Mouse (Mus musculus) midbrain, embryonic 12.5 days (tissue): ENCODE data around the gene Rfc4. TPM values are rescaled to one million over a fixed set of nuclear protein-coding genes. Genes with fewer than 3 reads are reported as not detected.

ENCODE experiments used
- ATAC-seq: fragments of 200-750 bp; cut with Nextera tagmentation; 2 replicates; pipeline ENCODE4 v1.8.0; 2017; ENCODE audit warnings: low read depth, moderate TSS enrichment, moderate library complexity; ENCODE audit not compliant: low FRiP score
- H3K27ac ChIP-seq: fragments of 300-500 bp; sonication (generic); replicated peaks from 2 replicates; pipeline ENCODE4 v1.5.1; 2016; ENCODE audit warnings: mild to moderate bottlenecking
- H3K27me3 ChIP-seq: fragments of 300-500 bp; sonication (generic); 2 replicates; pipeline ENCODE4 v1.6.1; 2016; ENCODE audit warnings: mild to moderate bottlenecking
- H3K36me3 ChIP-seq: fragments of 300-500 bp; sonication (generic); 2 replicates; pipeline ENCODE4 v1.6.1; 2016
- H3K4me1 ChIP-seq: fragments of 300-500 bp; sonication (generic); 2 replicates; pipeline ENCODE4 v1.6.1; 2016
- H3K4me2 ChIP-seq: fragments of 300-500 bp; sonication (generic); replicated peaks from 2 replicates; pipeline ENCODE4 v1.6.1; 2016; ENCODE audit warnings: mild to moderate bottlenecking, moderate library complexity
- H3K4me3 ChIP-seq: fragments of 300-500 bp; sonication (generic); 2 replicates; pipeline ENCODE4 v1.5.1; 2016; ENCODE audit warnings: mild to moderate bottlenecking
- H3K9ac ChIP-seq: fragments of 300-500 bp; sonication (generic); replicated peaks from 2 replicates; pipeline ENCODE4 v1.6.1; 2016; ENCODE audit warnings: mild to moderate bottlenecking, moderate library complexity
- H3K9me3 ChIP-seq: fragments of 300-500 bp; sonication (generic); 2 replicates; pipeline ENCODE4 v1.6.1; 2016; ENCODE audit warnings: mild to moderate bottlenecking
- WGBS: fragments of 180-500 bp; shearing (Covaris S2); methylation state at CpG from one replicate; pipeline ENCODE4 v1.1.7; 2016; 5-methylcytosine and 5-hydroxymethylcytosine counted together
- polyA plus RNA-seq: library from polyadenylated mRNA; unstranded; fragments of >200 nt; fragmentation: Nextera tagmentation; extraction: Ambion mirVana; gene quantifications from 2 replicates; pipeline ENCODE4 v1.2.1, GENCODE M21; 2016

Rfc4 gene
- polyA plus RNA-seq, 1 experiment from 2014 or later: 162 TPM

GRCm38 (mm10) chr16:23127311-23127672 is 245 bp downstream of the Rfc4 start:
- ATAC-seq: no peak; the same call in 1 of the 2 replicates
- H3K4me2 ChIP-seq: peak overlapping the region; percentile 82
- H3K36me3 ChIP-seq: peaks cover 16% of the 10 kb centered on the region
- H3K9ac ChIP-seq: peak overlapping the region; percentile 86
- 0% methylated on average over 4 of the region's 4 CpGs for WGBS
- H3K4me1 ChIP-seq: peaks cover 12% of the 10 kb centered on the region
- H3K9me3 ChIP-seq: no peaks in the 10 kb centered on the region
- no peaks in the 10 kb centered on the region for H3K27me3 ChIP-seq
- peak overlapping the region; percentile 72 for H3K4me3 ChIP-seq
- peak overlapping the region; percentile 97 for H3K27ac ChIP-seq

DNA sequence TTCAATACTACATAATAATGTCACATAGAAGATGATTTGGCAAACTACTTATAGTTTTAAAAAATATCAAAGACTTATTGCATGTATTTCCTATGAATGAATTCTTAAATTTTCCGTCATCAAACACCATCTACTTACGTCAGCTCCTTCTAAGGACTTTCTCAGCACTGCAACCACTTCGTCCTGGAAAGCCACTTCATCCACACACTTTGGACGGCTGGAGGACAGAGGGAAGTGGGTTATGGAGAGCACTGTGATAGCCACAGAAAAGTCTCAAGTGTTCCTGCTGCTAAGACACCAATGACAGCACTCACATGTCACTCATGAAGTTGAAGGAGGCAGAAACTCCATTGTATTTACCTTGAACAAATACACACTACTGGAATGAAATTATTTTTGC is 3.1 kb downstream of the Rfc4 start:
- no peak for ATAC-seq
- H3K27ac ChIP-seq: no peak overlapping the region
- peaks cover 40% of the 10 kb centered on the region for H3K36me3 ChIP-seq
- no peak overlapping the region for H3K4me3 ChIP-seq
- H3K27me3 ChIP-seq: no peaks in the 10 kb centered on the region
- H3K4me1 ChIP-seq: peaks cover 12% of the 10 kb centered on the region
- WGBS: 92% methylated on average over 4 of the region's 4 CpGs
- no peak overlapping the region for H3K4me2 ChIP-seq
- no peak overlapping the region for H3K9ac ChIP-seq
- H3K9me3 ChIP-seq: no peaks in the 10 kb centered on the region

- Histone ChIP-seq H3K27me3 (no peaks in the 10 kb centered on the region), H3K9me3 (no peaks in the 10 kb centered on the region), H3K4me2 (no peak overlapping the region), H3K27ac (no peak overlapping the region), H3K36me3 (peaks cover 43% of the 10 kb centered on the region), H3K9ac (no peak overlapping the region), H3K4me1 (peaks cover 6% of the 10 kb centered on the region), H3K4me3 (no peak overlapping the region)
- WGBS: 97% methylated on average over 4 of the region's 4 CpGs
- no peak for ATAC-seq
Observed at GRCm38 (mm10) chr16:23123104-23123503, 4.4 kb downstream of the Rfc4 start.

DNA sequence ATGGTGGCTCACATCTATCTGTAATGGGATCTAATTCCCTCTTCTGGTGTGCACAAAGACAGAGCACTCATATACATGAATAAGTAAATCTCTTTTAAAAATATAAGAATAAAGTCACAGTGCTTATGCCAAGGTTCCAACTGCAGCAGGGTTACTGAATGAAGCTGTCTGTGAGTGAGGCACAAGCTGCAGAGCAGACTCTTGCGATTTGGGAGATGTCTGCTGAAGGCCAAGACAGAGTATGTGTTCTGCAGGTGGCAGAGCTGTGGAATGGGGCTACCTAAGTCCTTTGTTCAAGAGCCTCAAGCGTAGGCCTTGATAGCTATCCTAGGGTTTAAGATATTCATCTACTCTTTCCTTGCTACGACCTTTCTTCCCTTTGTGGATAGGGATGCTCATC is 5.1 kb downstream of the Rfc4 start:
- Histone ChIP-seq H3K4me1 (peaks cover 6% of the 10 kb centered on the region), H3K27me3 (no peaks in the 10 kb centered on the region), H3K36me3 (peaks cover 45% of the 10 kb centered on the region), H3K27ac (no peak overlapping the region), H3K4me3 (no peak overlapping the region), H3K9me3 (no peaks in the 10 kb centered on the region), H3K9ac (no peak overlapping the region), H3K4me2 (no peak overlapping the region)
- whole genome bisulfite sequencing: 91% methylated on average over 3 of the region's 3 CpGs
- ATAC-seq: no peak

GRCm38 (mm10) chr16:23117173-23117572 is 10.4 kb downstream of the Rfc4 start:
- WGBS: 69% methylated on average over 4 of the region's 4 CpGs
- Histone ChIP-seq H3K9ac (no peak overlapping the region), H3K27ac (no peak overlapping the region), H3K27me3 (no peaks in the 10 kb centered on the region), H3K4me2 (no peak overlapping the region), H3K9me3 (no peaks in the 10 kb centered on the region), H3K4me3 (no peak overlapping the region), H3K4me1 (no peaks in the 10 kb centered on the region), H3K36me3 (peaks cover 62% of the 10 kb centered on the region)
- no peak for ATAC-seq

DNA sequence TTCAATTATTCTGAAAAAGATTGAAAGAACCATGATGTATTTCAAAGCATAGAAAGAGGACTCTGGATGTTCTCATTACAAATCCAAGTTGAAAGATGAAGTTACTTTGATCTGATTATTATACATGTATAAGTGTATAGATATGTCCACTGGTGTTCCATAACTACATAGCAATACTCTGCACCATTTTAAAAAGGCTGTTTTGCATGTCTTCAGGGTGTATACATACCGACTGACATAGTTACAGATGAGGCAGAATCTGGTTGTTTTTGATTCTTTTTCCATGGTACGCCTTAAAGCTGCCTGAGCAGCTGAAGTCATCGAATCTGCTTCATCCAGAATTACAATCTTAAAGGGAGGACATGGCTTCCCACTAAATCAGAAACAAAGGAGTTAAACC is 12.1 kb downstream of the Rfc4 start:
- no peaks in the 10 kb centered on the region for H3K27me3 ChIP-seq
- no peak overlapping the region for H3K27ac ChIP-seq
- no peaks in the 10 kb centered on the region for H3K9me3 ChIP-seq
- H3K36me3 ChIP-seq: peaks cover 60% of the 10 kb centered on the region
- H3K9ac ChIP-seq: no peak overlapping the region
- no peak overlapping the region for H3K4me2 ChIP-seq
- 87% methylated on average over 3 of the region's 3 CpGs for WGBS
- H3K4me3 ChIP-seq: no peak overlapping the region
- H3K4me1 ChIP-seq: peaks cover 6% of the 10 kb centered on the region; the same call in 1 of the 2 replicates
- no peak for ATAC-seq

DNA sequence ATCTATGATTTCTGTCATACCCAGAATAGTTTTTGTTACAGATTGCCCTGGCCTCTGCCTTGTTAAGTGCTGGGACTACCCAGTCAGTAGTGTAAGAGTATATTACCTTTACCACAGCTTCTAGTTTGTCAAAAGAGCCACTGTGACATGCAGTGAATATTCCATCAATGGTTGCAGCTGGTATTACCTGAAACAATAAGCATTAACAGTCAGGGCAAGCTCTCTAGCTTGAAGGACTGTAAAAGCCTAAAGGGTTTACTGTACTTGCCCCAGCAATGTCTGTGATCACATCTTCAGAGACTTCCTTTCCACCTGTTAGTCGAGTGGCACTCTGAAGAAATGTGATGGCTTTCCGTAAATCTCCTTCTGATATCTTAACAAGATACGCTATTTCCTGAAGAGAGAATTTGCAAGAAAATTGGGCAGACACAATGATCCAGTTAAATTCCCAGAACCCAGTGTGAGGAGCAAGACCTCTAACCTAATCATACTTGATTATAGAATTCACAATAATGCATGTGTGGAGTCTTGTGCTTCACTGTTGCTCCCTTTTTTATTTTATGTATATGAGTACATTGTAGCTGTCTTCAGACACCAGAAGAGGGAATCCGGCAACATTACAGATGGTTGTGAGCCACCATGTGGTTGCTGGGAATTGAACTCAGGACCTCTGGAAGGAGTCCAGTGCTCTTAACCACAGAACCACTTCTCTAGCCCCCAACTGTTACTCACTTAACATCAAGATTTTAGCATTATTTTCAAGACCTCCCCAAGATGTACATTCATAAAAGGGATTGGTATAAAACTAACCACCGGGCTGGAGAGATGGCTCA is 13.0 kb downstream of the Rfc4 start:
- H3K27ac ChIP-seq: no peak overlapping the region
- peaks cover 15% of the 10 kb centered on the region for H3K4me1 ChIP-seq
- no peak for ATAC-seq
- H3K36me3 ChIP-seq: peaks cover 59% of the 10 kb centered on the region
- H3K9me3 ChIP-seq: no peaks in the 10 kb centered on the region
- H3K4me3 ChIP-seq: no peak overlapping the region
- H3K9ac ChIP-seq: no peak overlapping the region
- H3K4me2 ChIP-seq: no peak overlapping the region
- no peaks in the 10 kb centered on the region for H3K27me3 ChIP-seq
- 69% methylated on average over 5 of the region's 5 CpGs for WGBS

DNA sequence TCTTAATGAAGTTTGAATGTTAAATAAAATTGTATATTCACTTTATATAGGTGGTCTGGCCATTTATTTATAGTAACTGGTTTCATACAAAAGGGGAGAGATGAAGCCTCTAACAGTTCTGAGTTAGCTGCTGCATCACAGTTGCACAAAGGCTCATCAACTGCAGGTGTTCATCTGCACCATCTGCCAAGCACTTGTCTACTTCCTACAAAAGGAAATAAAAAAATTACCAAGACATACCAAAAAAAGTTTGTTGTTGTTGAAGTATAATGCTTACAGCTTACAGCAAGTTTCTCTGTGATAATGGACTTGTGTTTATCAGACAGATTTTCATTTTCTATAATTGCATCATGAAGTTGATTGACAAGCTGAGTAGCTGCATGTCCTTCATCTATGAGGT is 13.6 kb downstream of the Rfc4 start:
- no peak overlapping the region for H3K4me3 ChIP-seq
- no peaks in the 10 kb centered on the region for H3K27me3 ChIP-seq
- no peaks in the 10 kb centered on the region for H3K9me3 ChIP-seq
- H3K27ac ChIP-seq: no peak overlapping the region
- H3K36me3 ChIP-seq: peaks cover 62% of the 10 kb centered on the region
- no peak for ATAC-seq
- H3K9ac ChIP-seq: no peak overlapping the region
- peaks cover 22% of the 10 kb centered on the region for H3K4me1 ChIP-seq
- no peak overlapping the region for H3K4me2 ChIP-seq

- Histone ChIP-seq H3K9me3 (no peaks in the 10 kb centered on the region), H3K9ac (no peak overlapping the region), H3K27me3 (no peaks in the 10 kb centered on the region), H3K27ac (no peak overlapping the region), H3K36me3 (peaks cover 65% of the 10 kb centered on the region), H3K4me1 (peaks cover 23% of the 10 kb centered on the region), H3K4me3 (no peak overlapping the region), H3K4me2 (no peak overlapping the region)
- 61% methylated on average over 9 of the region's 9 CpGs for WGBS
- ATAC-seq: no peak
Observed at GRCm38 (mm10) chr16:23112861-23113435, 14.6 kb downstream of the Rfc4 start.

- peaks cover 23% of the 10 kb centered on the region for H3K4me1 ChIP-seq
- no peak overlapping the region for H3K4me2 ChIP-seq
- WGBS: 86% methylated on average over 12 of the region's 12 CpGs
- no peak overlapping the region for H3K9ac ChIP-seq
- H3K4me3 ChIP-seq: no peak overlapping the region
- H3K36me3 ChIP-seq: peaks cover 62% of the 10 kb centered on the region
- no peaks in the 10 kb centered on the region for H3K9me3 ChIP-seq
- no peaks in the 10 kb centered on the region for H3K27me3 ChIP-seq
- no peak overlapping the region for H3K27ac ChIP-seq
- no peak for ATAC-seq
Observed at GRCm38 (mm10) chr16:23112348-23112747, 15.2 kb downstream of the Rfc4 start.

DNA sequence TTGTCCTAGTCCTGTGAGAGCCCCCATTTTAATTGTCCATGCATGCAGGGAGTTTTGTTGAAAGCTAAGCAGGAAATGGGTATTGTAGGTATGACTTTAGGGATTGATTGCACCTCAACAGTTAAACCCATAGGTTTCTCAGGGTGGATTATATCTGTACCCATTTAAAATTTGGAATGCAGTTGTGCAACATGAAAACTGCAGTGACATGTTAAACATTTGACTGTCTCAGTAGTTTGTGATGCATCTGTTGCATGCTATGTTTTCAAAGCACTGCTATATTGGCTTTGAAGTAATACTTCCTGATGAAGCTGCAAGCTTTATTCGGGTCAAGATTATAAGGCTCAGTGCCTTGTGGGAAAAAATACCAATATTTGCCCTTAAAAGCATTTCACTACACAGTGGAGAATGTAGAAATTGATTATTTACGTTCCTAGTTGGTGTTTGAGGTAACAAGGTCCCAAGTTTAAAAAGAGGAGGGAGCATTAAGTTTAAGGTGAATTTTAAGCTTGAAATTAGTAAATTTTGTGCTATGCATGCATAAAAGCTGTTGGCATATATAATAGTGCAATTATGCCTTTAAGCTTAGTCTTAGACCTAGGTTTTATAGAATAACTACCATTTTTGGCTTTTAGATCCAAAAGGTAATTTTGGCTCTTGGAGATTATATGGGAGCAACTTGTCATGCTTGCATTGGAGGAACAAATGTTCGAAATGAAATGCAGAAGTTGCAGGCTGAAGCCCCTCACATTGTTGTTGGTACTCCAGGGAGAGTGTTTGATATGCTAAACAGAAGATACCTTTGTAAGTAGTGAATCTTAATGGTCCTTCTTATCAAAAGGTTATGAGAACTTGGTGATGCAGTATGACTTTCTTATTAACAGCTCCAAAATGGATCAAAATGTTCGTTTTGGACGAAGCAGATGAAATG is 17.9 kb downstream of the Rfc4 start:
- peaks cover 49% of the 10 kb centered on the region for H3K36me3 ChIP-seq
- no peak overlapping the region for H3K27ac ChIP-seq
- peaks cover 23% of the 10 kb centered on the region for H3K4me1 ChIP-seq
- H3K27me3 ChIP-seq: no peaks in the 10 kb centered on the region
- peak overlapping the region; percentile 99 for H3K9ac ChIP-seq
- no peak for ATAC-seq
- WGBS: 71% methylated on average over 5 of the region's 5 CpGs
- peak overlapping the region; percentile 91 for H3K4me3 ChIP-seq
- no peaks in the 10 kb centered on the region for H3K9me3 ChIP-seq
- peak overlapping the region; percentile 91 for H3K4me2 ChIP-seq

DNA sequence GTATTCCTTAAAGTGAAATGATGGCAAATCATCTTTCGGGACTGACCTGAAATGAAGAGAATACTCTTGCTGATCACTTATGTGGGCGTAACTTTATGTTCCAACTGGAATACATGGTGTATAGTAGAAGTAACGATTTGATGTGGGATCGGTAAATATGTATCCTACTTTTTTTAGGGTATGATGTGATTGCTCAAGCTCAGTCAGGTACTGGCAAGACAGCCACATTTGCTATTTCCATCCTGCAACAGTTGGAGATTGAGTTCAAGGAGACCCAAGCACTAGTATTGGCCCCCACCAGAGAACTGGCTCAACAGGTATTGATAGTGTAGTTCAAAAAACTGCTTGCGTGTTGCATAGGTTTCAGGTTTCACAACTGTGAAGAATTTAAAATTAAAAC is 18.6 kb downstream of the Rfc4 start:
- peaks cover 1% of the 10 kb centered on the region; the same call in 1 of the 2 replicates for H3K27me3 ChIP-seq
- H3K9me3 ChIP-seq: no peaks in the 10 kb centered on the region
- H3K27ac ChIP-seq: no peak overlapping the region
- H3K4me1 ChIP-seq: peaks cover 23% of the 10 kb centered on the region
- peak overlapping the region; percentile 91 for H3K4me2 ChIP-seq
- H3K36me3 ChIP-seq: peaks cover 42% of the 10 kb centered on the region
- peak overlapping the region; percentile 91 for H3K4me3 ChIP-seq
- WGBS: 7% methylated on average over 5 of the region's 5 CpGs
- H3K9ac ChIP-seq: peak overlapping the region; percentile 99
- no peak for ATAC-seq
